11 mouse cellular contexts compared by ENCODE assay signal in genomic region chr13:24613433-24613832, GRCm38 (mm10). TPM values are rescaled to one million over a fixed set of nuclear protein-coding genes. Genes with fewer than 3 reads are reported as not detected.
DNase-seq lines count a peak whose midpoint lies in the region; ATAC-seq lines count a peak whose summit lies in the region.
"Had no signal": no experiment of that assay in that cellular context is flagged by ENCODE, and none has a peak within 500 bp of the region (broad histone marks: within the 10 kb centered on the region; RNA-seq: fewer than 3 reads in every experiment).

No protein-coding gene starts in this region.

- H3K4me3 ChIP-seq in hindbrain, embryonic 10.5 days, result no peak overlapping the region
- H3K4me3 ChIP-seq: heart, embryonic 13.5 days; hindbrain, embryonic 12.5 days had no signal

- no peaks in the 10 kb centered on the region for H3K9me3 ChIP-seq in hindbrain, embryonic 10.5 days
- H3K9me3 ChIP-seq: heart, embryonic 13.5 days; hindbrain, embryonic 12.5 days had no signal

- peak; percentile 78 to 84 for DNase-seq in B cell, adult 2 months
- peak; percentile 63 to 76 for DNase-seq in CD8-positive naive resting alpha-beta T cell, adult 2 months (ENCODE audit: low read depth in 2 of 2, low spot score in 2 of 2)
- peak; percentile 94 for DNase-seq in induced T-regulatory cell, adult 2 months (ENCODE audit: low read depth)
- no peak for DNase-seq in right cerebral cortex, adult 18-20 months
- no peak for DNase-seq in gastrocnemius, postnatal 36 days
- DNase-seq in left cerebral cortex, adult 9 months (ENCODE audit: low spot score in 2 of 2), result no peak
- DNase-seq in hindbrain, embryonic 10.5 days (ENCODE audit: low spot score), result no peak
- DNase-seq: kidney, adult 8-10 months had no signal

- ATAC-seq in megakaryocyte progenitor cell, adult 5-6 weeks (replicated peaks; ENCODE audit: poor library complexity), result peak; percentile 66

- intact Hi-C loops in gastrocnemius, postnatal 36 days (cut with DNase I), result no loop called here

- no peak overlapping the region for H3K27ac ChIP-seq in hindbrain, embryonic 10.5 days
- H3K27ac ChIP-seq: heart, embryonic 13.5 days; hindbrain, embryonic 12.5 days had no signal

- peaks cover 20% of the 10 kb centered on the region for H3K4me1 ChIP-seq in hindbrain, embryonic 10.5 days (replicated peaks)

- no peaks in the 10 kb centered on the region for H3K36me3 ChIP-seq in hindbrain, embryonic 10.5 days
- H3K36me3 ChIP-seq: heart, embryonic 13.5 days; hindbrain, embryonic 12.5 days had no signal

- 80% methylated on average over 3 of the region's 3 CpGs for WGBS in hindbrain, embryonic 10.5 days

- H3K27me3 ChIP-seq in hindbrain, embryonic 10.5 days (ENCODE audit: insufficient read depth, poor library complexity, severe bottlenecking), result no peaks in the 10 kb centered on the region; the same call in 1 of the 2 replicates
- H3K27me3 ChIP-seq: heart, embryonic 13.5 days; hindbrain, embryonic 12.5 days had no signal

RNA-seq across cellular contexts. Expression of gene Ripor2, which starts 31.4 kb away (rescaled TPM):
- 37.6 and 50.4 TPM in 2 replicates for total RNA-seq in megakaryocyte progenitor cell, adult 5-6 weeks (2015)
- total RNA-seq in megakaryocyte progenitor cell, adult 5-6 weeks (2017), result 24.0 and 28.9 TPM in 2 replicates
- 1 to 10 TPM; 2.5 to 5.4 TPM for total RNA-seq in gastrocnemius, postnatal 36 days (2021)
- 3.7 and 6.4 TPM in 2 replicates for polyA plus RNA-seq in hindbrain, embryonic 10.5 days (2016; fragmentation: Nextera tagmentation; extraction: Ambion mirVana)

Comparison
In these comparisons a context has a peak if more than half of its experiments do, and no peak if none do; other contexts are left out.
1. DNase-seq: peak in B cell, adult 2 months (2 of 2), CD8-positive naive resting alpha-beta T cell, adult 2 months (2 of 2) and induced T-regulatory cell, adult 2 months (single experiment); none in right cerebral cortex, adult 18-20 months (single experiment), gastrocnemius, postnatal 36 days (0 of 2), left cerebral cortex, adult 9 months (0 of 2) and hindbrain, embryonic 10.5 days (single experiment).